ENCODE assay signal across 9 mouse cellular contexts in the genomic region with DNA sequence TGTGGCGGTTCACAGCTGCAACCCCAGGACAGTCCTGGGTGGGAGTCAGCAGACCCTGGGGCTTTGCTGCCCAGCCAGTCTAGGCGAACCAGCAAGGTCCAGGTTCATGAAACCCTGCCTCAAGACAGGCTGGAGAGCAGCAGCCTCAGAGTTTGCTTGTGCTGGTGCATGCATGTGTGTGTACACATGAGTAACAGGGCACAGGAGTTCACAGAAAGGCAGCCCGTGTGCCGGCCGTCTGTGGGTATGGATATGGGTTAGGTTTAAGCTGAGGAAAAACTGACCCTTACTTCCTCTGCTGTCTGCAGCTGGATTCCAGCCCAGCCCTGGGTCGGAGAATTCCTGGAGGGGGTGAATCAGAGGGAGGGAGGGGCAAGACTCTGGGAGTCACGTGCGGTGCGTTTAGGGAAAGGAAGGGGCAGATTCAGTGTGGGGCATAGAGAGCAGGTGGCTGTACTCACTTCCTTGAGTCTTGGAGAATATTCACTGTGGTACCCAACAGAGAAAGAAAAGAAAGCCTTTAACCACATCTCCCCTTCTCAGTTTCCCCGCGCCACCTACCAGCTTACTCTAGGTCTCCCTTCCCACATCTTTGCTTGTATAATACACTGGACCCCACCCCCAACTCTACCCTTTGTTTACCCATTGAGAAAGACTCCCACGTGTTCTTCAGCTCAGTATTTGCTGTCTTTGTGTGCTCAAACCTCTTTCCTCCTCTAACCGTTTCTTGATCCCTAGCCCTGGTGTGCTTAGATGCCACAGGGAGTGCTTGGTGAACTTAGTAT. TPM values are rescaled to one million over a fixed set of nuclear protein-coding genes. Genes with fewer than 3 reads are reported as not detected.
DNase-seq lines count a peak whose midpoint lies in the region; ATAC-seq and TF ChIP-seq lines count a peak whose summit lies in the region.
"Had no signal": no experiment of that assay in that cellular context is flagged by ENCODE, and none has a peak within 500 bp of the region (broad histone marks: within the 10 kb centered on the region; RNA-seq: fewer than 3 reads in every experiment).

No protein-coding gene starts in this region.

- no peak for TF ChIP-seq POLR2A in bone marrow macrophage, adult 2 months (IDR thresholded peaks at IDR 0.05; ENCODE audit: borderline replicate concordance, low read depth, low read length)

- H3K4me3 ChIP-seq in heart, embryonic 11.5 days (ENCODE audit: low read depth, low read length): no peak overlapping the region
- no peak overlapping the region for H3K4me3 ChIP-seq in bone marrow macrophage, adult 2 months (ENCODE audit: insufficient read depth, low read length)
- H3K4me3 ChIP-seq in lung, embryonic 16.5 days (ENCODE audit: low read length): peak overlapping the region; percentile 9; the same call in 1 of the 2 replicates
- H3K4me3 ChIP-seq in forebrain, embryonic 14.5 days (ENCODE audit: low read depth, low read length): no peak overlapping the region

- H3K9me3 ChIP-seq in heart, embryonic 11.5 days (replicated peaks; ENCODE audit: control insufficient read depth, low read length): no peaks in the 10 kb centered on the region
- no peaks in the 10 kb centered on the region for H3K9me3 ChIP-seq in lung, embryonic 16.5 days (ENCODE audit: control insufficient read depth, low read length)
- H3K9me3 ChIP-seq in forebrain, embryonic 14.5 days (replicated peaks; ENCODE audit: control insufficient read depth, low read length): no peaks in the 10 kb centered on the region

- H3K27me3 ChIP-seq in heart, embryonic 11.5 days (ENCODE audit: control insufficient read depth, insufficient read depth, low read length): peaks cover 17% of the 10 kb centered on the region
- no peaks in the 10 kb centered on the region for H3K27me3 ChIP-seq in lung, embryonic 16.5 days (ENCODE audit: control insufficient read depth, insufficient read depth, low read depth, low read length)
- no peaks in the 10 kb centered on the region; the same call in 1 of the 2 replicates for H3K27me3 ChIP-seq in forebrain, embryonic 14.5 days (replicated peaks; ENCODE audit: control insufficient read depth, insufficient read depth, low read length)

- TF ChIP-seq CTCF in bone marrow macrophage, adult 2 months (IDR thresholded peaks at IDR 0.05; ENCODE audit: low read depth, low read length): no peak

- H3K4me2 ChIP-seq in heart, embryonic 11.5 days: no peak overlapping the region
- H3K4me2 ChIP-seq in lung, embryonic 16.5 days (ENCODE audit: low read depth, low read length): peak overlapping the region; percentile 42
- no peak overlapping the region for H3K4me2 ChIP-seq in forebrain, embryonic 14.5 days (ENCODE audit: low read length)

- H3K36me3 ChIP-seq in heart, embryonic 11.5 days (ENCODE audit: control insufficient read depth, insufficient read depth, low read length): no peaks in the 10 kb centered on the region
- peaks cover 5% of the 10 kb centered on the region for H3K36me3 ChIP-seq in lung, embryonic 16.5 days (ENCODE audit: control insufficient read depth, insufficient read depth, low read length)
- peaks cover 3% of the 10 kb centered on the region; the same call in 1 of the 2 replicates for H3K36me3 ChIP-seq in forebrain, embryonic 14.5 days (ENCODE audit: control insufficient read depth, insufficient read depth, low read length)

- H3K4me1 ChIP-seq in heart, embryonic 11.5 days (ENCODE audit: control insufficient read depth, insufficient read depth, low read length): peaks cover 7% of the 10 kb centered on the region; the same call in 1 of the 2 replicates
- peaks cover 32% of the 10 kb centered on the region for H3K4me1 ChIP-seq in bone marrow macrophage, adult 2 months (ENCODE audit: control insufficient read depth, insufficient read depth, low read length)
- H3K4me1 ChIP-seq in lung, embryonic 16.5 days (replicated peaks; ENCODE audit: control insufficient read depth, insufficient read depth, low read length): peaks cover 47% of the 10 kb centered on the region
- peaks cover 8% of the 10 kb centered on the region for H3K4me1 ChIP-seq in forebrain, embryonic 14.5 days (ENCODE audit: control insufficient read depth, insufficient read depth, low read length)

- H3K27ac ChIP-seq in heart, embryonic 11.5 days (ENCODE audit: low read depth, low read length): no peak overlapping the region
- H3K27ac ChIP-seq in bone marrow macrophage, adult 2 months (ENCODE audit: insufficient read depth, low read depth, low read length): peak overlapping the region; percentile 58
- peak overlapping the region; percentile 95 for H3K27ac ChIP-seq in lung, embryonic 16.5 days (ENCODE audit: low read length)
- H3K27ac ChIP-seq in forebrain, embryonic 14.5 days (ENCODE audit: low read depth, low read length): no peak overlapping the region

- peak; percentile 26 to 53 for DNase-seq in heart, adult 18-20 months
- DNase-seq in kidney, adult 18-20 months: peak; percentile 74
- DNase-seq in spleen, postnatal 10 days (ENCODE audit: low spot score in 2 of 2): no peak
- no peak for DNase-seq in forebrain, embryonic 14.5 days (ENCODE audit: low spot score)
- DNase-seq in frontal cortex, postnatal 25 days (ENCODE audit: low spot score in 2 of 2): no peak

- no peak overlapping the region; the same call in 1 of the 2 replicates for H3K9ac ChIP-seq in heart, embryonic 11.5 days (ENCODE audit: low read depth, low read length)
- peak overlapping the region; percentile 52 for H3K9ac ChIP-seq in lung, embryonic 16.5 days (ENCODE audit: low read length)
- H3K9ac ChIP-seq in forebrain, embryonic 14.5 days (ENCODE audit: low read length): no peak overlapping the region

- no peak for ATAC-seq in heart, embryonic 11.5 days (replicated peaks; ENCODE audit: insufficient number of reproducible peaks, low FRiP score, low TSS enrichment)
- peak; percentile 37 for ATAC-seq in lung, embryonic 16.5 days (ENCODE audit: low read depth)
- no peak for ATAC-seq in forebrain, embryonic 14.5 days

- WGBS in heart, embryonic 11.5 days (ENCODE audit: insufficient replicate concordance): 40% methylated on average over 13 of the region's 13 CpGs
- 22% methylated on average over 13 of the region's 13 CpGs for WGBS in lung, embryonic 16.5 days
- WGBS in forebrain, embryonic 14.5 days: 32% methylated on average over 13 of the region's 13 CpGs

RNA-seq across cellular contexts. Expression of a gene that starts 1.6 kb away (rescaled TPM):
- under 1 TPM in 1 of 2 experiments, not detected in 1; 0.26 TPM for total RNA-seq in heart, adult 18-20 months (2021)
- 0.94 and 0.96 TPM in 2 replicates for polyA plus RNA-seq in heart, embryonic 11.5 days (2014; fragmentation: Nextera tagmentation; extraction: Ambion mirVana)
- not detected in 2 replicates for polyA plus RNA-seq in bone marrow macrophage, adult 2 months (2012; ENCODE audit: insufficient read depth, insufficient read length, missing spikeins)
- polyA plus RNA-seq in lung, embryonic 16.5 days (2015; fragmentation: Nextera tagmentation; extraction: Ambion mirVana): 101 and 108 TPM in 2 replicates
- 0.17 TPM in 1 of 2 replicates, not detected in the other for polyA plus RNA-seq in forebrain, embryonic 14.5 days (2014; fragmentation: Nextera tagmentation; extraction: Ambion mirVana)
- total RNA-seq: hematopoietic stem cell, adult 5-6 weeks had no signal

RNA-seq across cellular contexts. Expression of a gene that starts 15.0 kb away (rescaled TPM):
- total RNA-seq in heart, adult 18-20 months (2021): 1 to 10 TPM; 8.5 to 9.3 TPM
- 10.3 and 10.6 TPM in 2 replicates for polyA plus RNA-seq in heart, embryonic 11.5 days (2014; fragmentation: Nextera tagmentation; extraction: Ambion mirVana)
- 1.7 and 2.6 TPM in 2 replicates for polyA plus RNA-seq in bone marrow macrophage, adult 2 months (2012; ENCODE audit: insufficient read depth, insufficient read length, missing spikeins)
- 12.3 and 12.4 TPM in 2 replicates for polyA plus RNA-seq in lung, embryonic 16.5 days (2015; fragmentation: Nextera tagmentation; extraction: Ambion mirVana)
- polyA plus RNA-seq in forebrain, embryonic 14.5 days (2014; fragmentation: Nextera tagmentation; extraction: Ambion mirVana): 12.3 and 12.9 TPM in 2 replicates

RNA-seq across cellular contexts. Expression of a gene that starts 19.2 kb away (rescaled TPM):
- 10 to 100 TPM; 14.1 to 14.6 TPM for total RNA-seq in heart, adult 18-20 months (2021)
- 30.7 and 32.6 TPM in 2 replicates for polyA plus RNA-seq in heart, embryonic 11.5 days (2014; fragmentation: Nextera tagmentation; extraction: Ambion mirVana)
- 23.7 and 29.1 TPM in 2 replicates for polyA plus RNA-seq in bone marrow macrophage, adult 2 months (2012; ENCODE audit: insufficient read depth, insufficient read length, missing spikeins)
- 37.2 and 38.9 TPM in 2 replicates for polyA plus RNA-seq in lung, embryonic 16.5 days (2015; fragmentation: Nextera tagmentation; extraction: Ambion mirVana)
- polyA plus RNA-seq in forebrain, embryonic 14.5 days (2014; fragmentation: Nextera tagmentation; extraction: Ambion mirVana): 51.1 and 56.7 TPM in 2 replicates

RNA-seq across cellular contexts. Expression of a gene that starts 27.7 kb away (rescaled TPM):
- total RNA-seq in heart, adult 18-20 months (2021): 100 to 1,000 TPM; 119 to 128 TPM
- 166 and 174 TPM in 2 replicates for polyA plus RNA-seq in heart, embryonic 11.5 days (2014; fragmentation: Nextera tagmentation; extraction: Ambion mirVana)
- 50.9 and 73.8 TPM in 2 replicates for polyA plus RNA-seq in bone marrow macrophage, adult 2 months (2012; ENCODE audit: insufficient read depth, insufficient read length, missing spikeins)
- 129 and 133 TPM in 2 replicates for polyA plus RNA-seq in lung, embryonic 16.5 days (2015; fragmentation: Nextera tagmentation; extraction: Ambion mirVana)
- polyA plus RNA-seq in forebrain, embryonic 14.5 days (2014; fragmentation: Nextera tagmentation; extraction: Ambion mirVana): 108 and 131 TPM in 2 replicates

RNA-seq across cellular contexts. Expression of a gene that starts 35.7 kb away (rescaled TPM):
- 100 to 1,000 TPM; 108 to 156 TPM for total RNA-seq in heart, adult 18-20 months (2021)
- 33.2 and 40.3 TPM in 2 replicates for polyA plus RNA-seq in heart, embryonic 11.5 days (2014; fragmentation: Nextera tagmentation; extraction: Ambion mirVana)
- 318 and 323 TPM in 2 replicates for polyA plus RNA-seq in bone marrow macrophage, adult 2 months (2012; ENCODE audit: insufficient read depth, insufficient read length, missing spikeins)
- polyA plus RNA-seq in lung, embryonic 16.5 days (2015; fragmentation: Nextera tagmentation; extraction: Ambion mirVana): 299 and 328 TPM in 2 replicates
- polyA plus RNA-seq in forebrain, embryonic 14.5 days (2014; fragmentation: Nextera tagmentation; extraction: Ambion mirVana): 55.9 and 60.1 TPM in 2 replicates

Comparison
In these comparisons a context has a peak if more than half of its experiments do, and no peak if none do; other contexts are left out.
1. DNase-seq: peak in heart, adult 18-20 months (2 of 2) and kidney, adult 18-20 months (single experiment); none in spleen, postnatal 10 days (0 of 2), forebrain, embryonic 14.5 days (single experiment) and frontal cortex, postnatal 25 days (0 of 2).
2. H3K27ac ChIP-seq: peak in bone marrow macrophage, adult 2 months (single experiment) and lung, embryonic 16.5 days (single experiment); none in heart, embryonic 11.5 days (single experiment) and forebrain, embryonic 14.5 days (single experiment).
3. RNA of a gene that starts 1.6 kb away (polyA plus RNA-seq): 101 to 108 TPM in lung, embryonic 16.5 days; 0.94 to 0.96 TPM in heart, embryonic 11.5 days, 0.17 TPM in forebrain, embryonic 14.5 days and not detected in bone marrow macrophage, adult 2 months; every median in the first group is over 10 times any median in the second.